Mouse (Mus musculus) E14TG2a.4 (cell line): ENCODE results near the gene Fasn.
"Not testable (repeated sequence)": the region's sequence is repeated elsewhere in the genome, so short reads cannot be mapped to it uniquely, and the experiment has no call there.

Source experiments
- CTCF ChIP-seq: conservative IDR thresholded peaks from 2 replicates; pipeline ENCODE4 v1.5.1; 2014; ENCODE audit warnings: low read length
- NANOG ChIP-seq: IDR thresholded peaks from 2 replicates; pipeline ENCODE4 v1.6.1; 2014; ENCODE audit warnings: borderline replicate concordance, low read length, mixed read lengths

GRCm38 (mm10) chr11:120762672-120763041 is 61.7 kb downstream of the Fasn start, which contains the start of gene Hmga1b:
- not testable (repeated sequence) for TF ChIP-seq CTCF, NANOG
